Mouse (Mus musculus): ENCODE measurements around the gene Myh9. TPM values are rescaled to one million over a fixed set of nuclear protein-coding genes. Genes with fewer than 3 reads are reported as not detected.
"Not testable (repeated sequence)": the region's sequence is repeated elsewhere in the genome, so short reads cannot be mapped to it uniquely, and the experiment has no call there.

The Myh9 gene
- total RNA-seq, 2 experiments from 2014 or later, result 122 to 124 TPM

DNA sequence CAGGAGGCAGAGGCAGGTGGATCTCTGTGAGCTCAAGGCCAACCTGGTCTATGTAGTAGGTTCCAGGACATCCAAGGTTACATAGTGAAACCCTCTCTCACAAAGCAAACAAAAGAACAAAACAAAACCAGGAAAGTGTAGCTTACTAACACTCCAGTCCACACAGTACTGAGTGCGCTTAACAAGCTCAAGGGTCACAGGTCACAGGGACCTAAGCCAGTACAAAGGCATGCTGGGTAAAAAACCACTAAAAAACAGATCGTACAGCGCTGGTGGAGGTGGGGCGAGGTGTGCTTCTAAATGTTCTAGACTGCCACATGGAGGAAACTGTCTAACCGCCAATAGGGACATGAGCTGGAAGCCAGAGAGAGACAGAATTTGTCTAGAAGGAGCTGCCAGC lies 71.6 kb downstream of the Myh9 start:
- DNase-seq (ENCODE audit: low spot score), result no peak
- intact Hi-C loops (cut with DNase I), result no loop called here

DNA sequence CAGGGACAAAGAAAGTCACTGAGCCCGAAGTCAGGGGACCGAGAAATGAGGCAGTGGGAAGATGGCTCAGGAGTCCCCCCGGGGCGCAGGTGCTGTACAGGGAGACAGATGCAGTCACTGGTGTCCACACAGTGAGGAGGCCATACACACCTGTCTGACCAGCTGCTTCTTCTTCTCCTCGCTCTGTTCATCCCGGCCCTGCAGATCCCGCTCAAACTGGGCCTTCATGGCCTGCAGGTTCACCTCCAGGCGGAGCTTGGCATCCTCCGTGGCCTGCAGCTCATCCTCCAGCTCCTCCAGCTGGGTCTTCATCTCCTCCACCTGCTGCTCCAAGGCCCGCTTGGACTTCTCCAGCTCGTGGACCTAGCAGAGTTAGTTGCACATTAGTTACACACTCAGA lies 75.0 kb downstream of the Myh9 start:
- no peak for DNase-seq (ENCODE audit: low spot score)
- intact Hi-C loops (cut with DNase I), result no loop called here

DNA sequence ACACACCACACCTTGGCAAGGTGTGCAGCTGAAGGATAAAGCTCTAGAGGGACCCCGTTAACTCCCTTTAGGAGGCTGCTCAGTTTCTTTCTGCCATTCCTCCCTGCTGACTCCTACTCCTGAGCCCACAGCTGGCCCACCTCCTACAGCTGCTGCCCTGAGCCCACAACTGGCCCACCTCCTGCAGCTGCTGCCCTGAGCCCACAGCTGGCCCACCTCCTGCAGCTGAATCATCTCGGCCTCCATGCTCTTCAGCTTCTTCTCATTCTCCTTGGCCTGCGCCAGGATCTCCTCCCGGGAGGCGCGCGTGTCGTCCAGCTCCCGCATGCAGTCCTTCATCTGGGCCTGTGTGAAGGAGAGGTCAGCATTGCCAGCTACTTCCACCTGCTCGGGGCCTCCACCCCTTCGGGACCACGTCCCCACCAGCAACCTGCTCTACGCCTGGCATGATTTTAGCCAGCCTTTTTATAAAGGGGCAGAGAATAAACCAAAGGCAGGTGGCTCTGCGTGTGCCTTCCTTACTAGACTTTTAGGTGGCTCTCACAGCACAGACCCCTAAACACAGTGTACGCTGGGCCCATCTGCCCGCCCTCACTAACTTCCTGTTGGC lies 76.4 kb downstream of the Myh9 start:
- DNase-seq (ENCODE audit: low spot score), result no peak
- intact Hi-C loops (cut with DNase I), result no loop called here

DNA sequence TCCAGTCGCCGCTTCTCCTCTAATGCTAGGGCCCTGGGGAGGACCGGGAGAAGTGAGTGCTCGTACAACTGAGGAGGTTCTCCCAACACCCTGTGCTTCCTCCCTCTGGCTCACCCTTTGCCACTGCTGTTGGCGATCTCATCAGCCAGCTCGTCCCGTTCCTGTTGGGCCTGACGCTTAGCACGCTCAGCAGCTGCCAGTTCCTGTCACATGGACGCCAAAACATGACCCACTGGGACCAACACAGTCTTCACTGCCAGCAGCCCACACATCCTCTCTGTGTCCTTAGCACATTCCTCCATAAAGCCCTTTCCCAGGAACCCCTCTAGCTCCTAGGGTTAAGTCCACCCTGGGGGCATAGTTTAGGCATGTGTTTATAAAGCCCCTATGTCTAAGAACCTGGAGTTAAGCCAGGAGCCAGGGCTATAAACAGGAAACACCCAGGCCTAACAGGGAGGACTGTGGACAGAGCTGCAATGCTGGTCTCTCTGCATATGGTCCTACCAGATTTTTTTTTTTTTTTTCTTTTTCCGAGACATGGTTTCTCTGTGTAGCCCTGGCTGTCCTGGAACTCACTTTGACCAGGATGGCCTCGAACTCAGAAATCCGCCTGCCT lies 77.5 kb downstream of the Myh9 start:
- intact Hi-C loops (cut with DNase I), result no loop called here
- DNase-seq (ENCODE audit: low spot score), result peak; percentile 80

DNA sequence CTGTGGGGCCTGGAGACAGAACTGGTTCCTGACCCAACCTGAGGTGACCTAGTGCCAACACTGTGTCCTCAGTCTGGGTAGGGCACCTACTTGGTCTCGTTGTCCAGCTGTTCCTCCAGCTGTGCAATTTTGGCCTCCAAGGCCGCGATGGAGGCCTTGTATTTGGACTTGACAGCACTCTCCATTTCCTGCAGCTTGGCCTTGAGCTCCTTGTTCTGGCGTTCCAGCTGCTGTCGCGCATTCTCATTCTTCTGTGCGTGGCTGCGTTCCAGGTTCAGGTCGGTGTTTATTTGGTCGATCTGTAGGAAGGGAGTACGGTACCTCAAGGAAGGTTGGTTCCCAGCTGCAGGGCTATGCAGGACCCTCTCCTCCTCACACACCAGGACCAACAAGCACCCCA lies 78.3 kb downstream of the Myh9 start:
- no peak for DNase-seq (ENCODE audit: low spot score)
- intact Hi-C loops (cut with DNase I), result no loop called here

DNA sequence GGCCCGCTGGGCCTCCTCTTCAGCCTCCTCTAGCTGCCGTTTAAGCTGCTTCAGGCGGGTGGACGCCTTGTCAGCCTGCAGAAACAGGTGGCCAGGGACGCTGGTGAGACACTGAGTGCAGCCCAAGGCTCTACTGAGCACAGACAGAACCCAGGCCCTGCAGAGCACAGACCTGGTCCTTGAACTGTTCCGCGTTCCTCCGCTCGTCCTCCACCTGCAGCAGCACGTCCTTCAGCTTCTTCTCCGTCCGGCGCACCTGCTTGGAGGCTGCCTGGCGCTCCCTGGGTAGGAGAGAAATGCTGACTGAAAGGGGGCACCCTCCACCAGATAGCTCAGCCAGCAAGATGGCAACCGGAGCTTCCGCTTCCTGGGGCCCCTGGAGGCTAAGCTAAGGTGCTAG lies 78.9 kb downstream of the Myh9 start:
- no peak for DNase-seq (ENCODE audit: low spot score)
- intact Hi-C loops (cut with DNase I), result no loop called here

DNA sequence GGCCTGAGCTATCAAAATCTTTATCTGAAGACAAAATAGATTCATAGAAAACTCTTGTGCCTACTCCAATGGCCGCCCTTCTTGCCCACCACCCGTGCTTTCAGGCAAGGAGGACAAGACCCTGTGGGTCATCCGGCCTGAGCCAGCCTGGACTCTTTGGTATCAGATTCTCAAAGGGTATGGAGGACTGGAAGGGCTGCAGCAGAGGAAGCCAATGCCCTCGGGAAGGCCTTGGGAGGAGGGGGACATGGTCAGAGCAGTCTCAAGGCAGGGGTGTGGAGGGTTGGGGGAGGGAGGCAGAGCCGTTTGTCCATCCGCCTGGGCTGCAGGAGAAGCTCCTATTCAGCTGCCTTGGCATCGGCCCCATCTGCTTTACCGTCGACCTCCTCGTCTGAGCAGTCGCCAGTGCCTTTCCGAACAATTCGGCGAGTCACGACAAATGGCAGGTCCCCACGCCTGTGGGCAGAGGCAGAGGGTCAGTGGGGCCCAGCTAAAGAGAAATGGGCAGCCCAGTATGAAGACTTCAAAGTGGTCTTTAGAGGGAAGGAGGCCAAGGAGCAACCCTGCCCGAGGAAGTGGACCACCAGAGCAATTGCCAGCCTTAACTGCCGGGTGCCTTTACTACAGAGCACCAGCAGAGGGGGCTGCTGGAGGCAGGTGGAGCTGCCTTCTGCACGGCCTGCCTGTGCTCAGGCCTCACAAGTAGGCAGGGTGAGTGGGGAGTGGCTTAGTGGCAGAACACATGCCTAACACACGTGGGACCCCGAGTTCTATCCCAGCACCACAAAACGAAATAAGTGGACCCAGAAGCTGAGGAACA lies 80.2 kb downstream of the Myh9 start:
- DNase-seq (ENCODE audit: low spot score), result no peak
- intact Hi-C loops (cut with DNase I), result no loop called here

DNA sequence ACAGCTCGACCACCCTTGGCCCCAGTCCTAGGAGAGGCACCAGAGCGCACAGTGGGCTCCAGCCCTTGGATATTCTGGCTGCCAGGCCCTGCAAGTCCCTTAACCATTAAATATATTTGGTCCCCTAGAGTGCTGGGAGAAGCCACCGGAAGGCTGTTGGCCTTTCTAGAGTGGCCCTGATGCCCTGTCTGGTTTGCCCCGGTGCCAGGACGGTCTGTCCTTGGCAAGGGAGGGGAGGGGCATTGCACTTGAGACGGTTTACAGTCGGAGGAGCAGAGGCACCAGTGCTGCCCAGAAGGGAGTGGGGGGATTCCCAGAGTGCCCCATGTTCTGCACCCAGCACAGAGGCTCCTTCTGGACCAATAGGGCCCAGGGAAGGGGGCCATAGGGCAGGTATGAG lies 80.9 kb downstream of the Myh9 start:
- intact Hi-C loops (cut with DNase I), result no loop called here
- no peak for DNase-seq (ENCODE audit: low spot score)

DNA sequence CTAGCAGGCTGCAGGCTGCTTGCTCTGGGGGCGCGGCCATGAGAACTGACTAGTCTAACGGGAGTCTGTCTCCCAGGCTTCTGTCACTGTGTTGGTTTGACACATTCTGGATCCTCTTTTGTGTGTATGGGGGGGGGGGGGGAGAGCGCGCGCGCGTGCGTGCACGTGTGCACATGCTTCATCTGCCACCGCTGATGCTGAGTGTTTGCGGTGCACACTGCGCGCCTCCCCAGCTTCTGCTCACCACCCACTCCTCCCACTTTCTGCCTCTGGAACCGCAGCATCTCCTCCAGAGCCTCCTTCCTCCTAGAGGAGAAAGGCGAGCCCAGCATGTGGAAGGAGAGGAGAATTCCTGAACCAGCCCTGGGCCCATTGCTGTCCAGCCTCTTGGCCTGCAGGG lies 81.9 kb downstream of the Myh9 start:
- intact Hi-C loops (cut with DNase I), result no loop called here
- DNase-seq (ENCODE audit: low spot score), result no peak

DNA sequence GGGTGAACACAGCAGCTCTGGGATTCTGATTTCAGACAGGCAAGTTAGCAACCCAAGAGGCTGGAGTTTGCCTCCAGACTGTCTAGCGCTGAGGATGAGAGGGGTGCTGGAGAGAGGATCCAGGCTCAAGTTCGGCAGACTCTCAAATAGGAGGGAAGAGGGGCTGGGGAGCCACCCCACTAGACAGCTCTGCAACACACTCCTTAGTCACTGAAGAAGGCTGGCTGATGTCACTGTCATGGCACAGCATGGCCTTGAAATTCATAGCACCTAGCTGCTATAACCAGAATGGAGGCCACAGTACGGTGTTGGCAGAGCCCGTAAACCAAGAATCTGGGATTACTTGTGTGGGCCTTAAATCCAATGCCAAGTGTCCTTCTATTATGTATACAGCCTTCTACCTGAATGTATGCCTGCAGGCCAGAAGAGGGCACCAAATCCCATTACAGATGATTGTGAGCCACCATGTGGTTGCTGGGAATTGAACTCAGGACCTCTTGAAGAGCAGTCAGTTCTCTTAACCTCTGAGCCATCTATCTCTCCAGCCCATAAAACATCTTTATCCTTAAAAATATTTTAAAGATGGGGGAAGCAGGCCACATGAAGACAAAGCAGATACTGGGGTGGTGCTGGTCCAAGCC lies 84.3 kb downstream of the Myh9 start:
- no peak for DNase-seq (ENCODE audit: low spot score)
- intact Hi-C loops (cut with DNase I), result no loop called here

DNA sequence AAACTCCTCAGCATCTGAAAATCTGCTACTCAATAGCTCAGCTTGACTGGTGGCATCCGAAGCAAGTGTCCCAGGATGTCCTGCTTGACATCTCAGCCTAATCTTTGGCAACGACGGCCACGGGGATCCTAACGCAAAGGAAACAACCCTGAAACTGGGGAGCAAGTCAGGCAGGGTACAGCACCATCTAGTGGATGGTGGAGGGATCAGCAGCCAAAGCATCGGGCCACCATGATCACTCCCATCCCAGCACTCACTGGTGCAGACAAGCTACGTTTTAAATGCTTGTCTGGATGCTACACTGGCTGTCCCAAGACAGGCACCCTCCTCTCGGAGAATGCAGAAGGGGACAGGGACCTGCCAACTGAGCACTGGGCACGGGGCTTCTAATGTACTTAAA lies 85.1 kb downstream of the Myh9 start, which contains the start of gene Apol8:
Gene Apol8 (minus strand): TSS at position 156 of the 400 bp plus-strand sequence.
- no peak for DNase-seq (ENCODE audit: low spot score)
- intact Hi-C loops (cut with DNase I), result no loop called here

DNA sequence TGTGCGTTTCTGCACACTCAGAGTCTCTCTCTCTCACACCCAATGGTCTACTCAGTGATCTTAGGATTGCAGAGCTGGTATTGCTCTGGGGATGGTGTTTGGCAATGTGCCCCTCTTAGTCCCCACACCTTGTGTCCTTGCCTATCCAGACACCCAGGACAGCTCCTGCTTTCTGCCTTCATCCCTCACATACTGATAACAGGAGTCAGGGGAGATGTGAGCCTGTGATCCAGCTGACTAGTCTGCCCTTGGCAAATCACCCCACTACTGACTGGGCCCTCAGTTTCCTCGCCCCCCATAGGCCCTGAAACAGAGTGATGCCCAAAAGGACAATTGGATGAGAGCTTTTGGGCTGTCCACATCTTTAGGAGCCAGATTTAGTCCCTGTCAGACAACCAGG lies 85.9 kb downstream of the Myh9 start:
- no peak for DNase-seq (ENCODE audit: low spot score)
- intact Hi-C loops (cut with DNase I), result no loop called here

DNA sequence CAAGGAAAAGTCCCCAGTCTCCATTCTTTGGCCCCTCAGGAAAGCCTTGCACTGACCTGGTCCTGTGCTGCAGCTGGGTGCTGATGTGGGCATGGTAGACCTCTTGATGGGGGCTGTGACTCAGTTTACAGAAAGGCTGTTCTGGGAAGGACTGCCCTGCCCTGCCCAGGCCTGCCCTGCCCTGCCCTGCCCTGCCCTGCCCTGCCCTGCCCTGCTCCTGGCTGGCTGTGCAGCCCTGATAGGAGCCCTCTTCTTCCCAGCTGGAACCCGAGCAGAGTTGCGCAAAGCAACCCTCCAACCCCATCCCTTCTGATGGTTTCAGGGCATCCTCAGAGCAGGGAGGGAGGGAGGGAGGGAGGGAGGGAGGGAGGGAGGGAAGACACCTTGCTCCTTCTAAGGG lies 86.8 kb downstream of the Myh9 start:
- DNase-seq (ENCODE audit: low spot score), result no peak
- intact Hi-C loops (cut with DNase I), result no loop called here

DNA sequence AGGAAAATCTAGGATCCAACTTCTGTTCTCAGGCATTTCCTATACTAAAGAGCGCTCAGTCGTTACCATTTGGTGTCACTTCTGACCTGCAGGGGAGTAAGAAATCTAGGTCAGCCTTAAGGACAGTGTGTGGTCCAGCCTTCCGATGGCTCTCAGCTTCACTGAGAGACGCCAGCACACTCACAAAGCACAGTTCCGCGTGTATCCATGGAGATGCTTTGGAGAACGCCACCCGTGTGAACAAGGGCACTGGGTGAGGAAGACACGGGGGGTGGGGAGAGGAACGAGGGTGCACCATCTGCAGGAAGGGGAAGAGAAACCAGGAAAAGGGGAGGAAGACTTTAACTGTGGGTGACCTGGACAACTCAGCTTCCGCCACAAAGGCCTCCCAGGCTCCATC lies 89.5 kb downstream of the Myh9 start:
- intact Hi-C loops (cut with DNase I), result no loop called here
- no peak for DNase-seq (ENCODE audit: low spot score)

DNA sequence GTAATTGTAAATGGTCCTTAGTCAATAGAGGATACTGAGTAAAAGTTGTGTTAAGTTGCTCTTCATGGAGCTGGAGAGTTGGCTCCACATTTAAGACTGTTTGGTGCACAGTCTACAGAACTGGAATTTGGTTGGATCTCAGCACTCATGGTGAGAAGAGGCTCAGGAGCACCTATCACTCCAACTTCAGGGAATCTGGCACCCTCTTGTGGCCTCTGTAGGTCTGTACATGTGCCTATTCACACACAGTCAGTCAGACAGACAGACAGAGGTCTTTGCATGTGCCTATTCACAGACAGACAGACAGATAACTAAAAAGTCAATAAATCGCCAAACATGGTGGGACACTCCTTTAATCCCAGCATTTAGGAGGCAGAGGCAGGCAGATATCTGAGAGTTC lies 91.5 kb downstream of the Myh9 start:
- intact Hi-C loops (cut with DNase I), result no loop called here

DNA sequence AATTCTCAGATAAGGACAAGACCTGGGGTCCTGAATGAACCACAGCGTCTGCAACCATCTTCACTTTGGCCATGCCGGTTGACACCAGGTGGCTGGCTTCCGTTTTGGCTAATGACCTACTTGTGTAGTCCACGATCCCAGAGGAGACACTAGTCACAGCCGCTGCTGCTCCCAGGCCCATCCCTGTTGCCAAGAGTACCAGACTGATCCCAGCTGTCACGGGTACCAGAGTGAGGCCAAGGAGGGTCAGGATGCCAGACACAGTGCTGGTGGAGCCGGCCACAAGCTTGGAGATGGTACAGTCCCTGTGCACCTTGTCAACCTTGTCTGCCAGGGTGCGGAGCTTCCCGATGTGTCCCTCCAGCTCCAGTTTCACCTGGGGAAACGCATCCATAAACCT lies 92.3 kb downstream of the Myh9 start:
- intact Hi-C loops (cut with DNase I), result no loop called here
- DNase-seq (ENCODE audit: low spot score), result no peak

More for the DNA sequence above, 91.5 kb downstream of the Myh9 start:
- DNase-seq (ENCODE audit: low spot score), result no peak

DNA sequence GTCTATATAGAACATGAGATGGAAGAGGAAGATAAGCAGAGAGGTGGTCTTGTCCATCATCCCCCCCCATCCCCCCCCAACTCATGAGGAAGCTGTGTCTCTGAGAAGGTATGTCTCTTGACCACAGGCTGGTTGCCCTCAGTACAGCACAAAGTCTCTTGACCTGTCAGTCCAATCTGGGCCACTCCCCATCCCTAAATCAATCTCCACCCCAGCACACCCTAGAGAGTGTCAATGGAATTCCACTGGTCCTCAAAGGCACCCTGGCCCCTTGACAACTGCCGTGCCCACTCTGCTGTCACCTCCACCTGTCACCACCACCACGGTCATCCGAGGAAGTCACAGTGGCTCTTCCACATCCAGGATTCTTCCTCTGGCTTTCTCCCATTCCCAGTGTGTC lies 93.6 kb downstream of the Myh9 start:
- intact Hi-C loops (cut with DNase I), result no loop called here
- DNase-seq (ENCODE audit: low spot score), result no peak

DNA sequence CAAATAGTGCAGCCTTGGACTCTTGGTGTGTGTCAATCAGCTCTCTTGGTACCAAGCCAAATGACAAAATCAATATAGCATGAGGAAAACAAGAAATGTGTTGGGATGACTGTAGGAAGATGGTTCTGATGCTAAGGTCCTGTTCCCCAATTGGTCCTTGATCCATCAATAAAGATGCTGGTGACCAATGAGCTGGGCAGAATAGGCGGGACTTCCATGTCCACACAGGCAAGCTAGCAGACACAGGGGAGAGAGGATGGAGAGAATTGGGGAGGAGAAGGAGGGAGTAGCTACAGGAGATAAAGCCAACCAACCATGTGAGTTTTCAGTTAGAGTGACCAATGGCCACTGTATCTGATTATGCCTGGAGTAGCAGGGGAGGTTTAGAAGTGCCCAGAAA lies 95.6 kb downstream of the Myh9 start:
- intact Hi-C loops (cut with DNase I), result no loop called here
- no peak for DNase-seq (ENCODE audit: low spot score)

DNA sequence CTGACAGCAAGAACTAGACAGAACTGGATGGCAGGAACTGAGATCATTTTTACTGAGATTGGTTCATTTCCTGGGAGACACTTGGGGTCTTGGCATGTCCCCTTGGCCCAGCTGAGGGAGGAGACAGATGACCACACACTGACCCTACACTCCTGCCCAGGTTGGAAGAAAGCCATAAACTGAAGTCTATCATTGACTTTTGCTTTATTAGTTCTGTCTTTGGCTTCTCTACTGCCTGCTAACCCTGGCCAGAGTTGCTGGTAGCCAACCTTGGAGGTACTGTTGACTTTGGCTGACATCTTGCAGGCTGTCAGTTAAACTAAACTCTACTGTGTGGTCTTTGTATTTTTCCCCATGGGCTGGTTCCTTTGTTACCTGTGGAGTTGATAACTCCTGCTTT lies 96.9 kb downstream of the Myh9 start:
- intact Hi-C loops (cut with DNase I), result no loop called here
- DNase-seq (ENCODE audit: low spot score), result no peak

DNA sequence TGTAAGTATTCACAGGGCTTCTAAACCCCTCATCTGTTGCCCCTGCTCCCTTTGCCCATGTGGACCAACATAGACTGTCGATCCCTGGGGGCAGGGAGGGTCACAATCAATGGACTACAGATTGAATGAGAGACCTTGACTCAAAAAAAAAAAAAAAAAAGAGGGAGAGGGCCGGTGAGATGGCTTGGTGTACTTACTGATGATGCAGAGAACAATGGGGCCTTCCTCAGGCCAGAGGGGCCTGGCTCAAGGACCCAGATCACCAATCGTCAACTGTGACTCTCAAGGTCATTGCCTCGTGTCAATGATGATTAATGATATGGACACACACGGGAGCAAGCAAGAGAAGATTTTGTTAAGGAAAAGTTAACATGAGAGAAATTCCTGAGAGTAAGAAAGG lies 97.3 kb downstream of the Myh9 start:
- intact Hi-C loops (cut with DNase I), result no loop called here
- DNase-seq (ENCODE audit: low spot score), result no peak

DNA sequence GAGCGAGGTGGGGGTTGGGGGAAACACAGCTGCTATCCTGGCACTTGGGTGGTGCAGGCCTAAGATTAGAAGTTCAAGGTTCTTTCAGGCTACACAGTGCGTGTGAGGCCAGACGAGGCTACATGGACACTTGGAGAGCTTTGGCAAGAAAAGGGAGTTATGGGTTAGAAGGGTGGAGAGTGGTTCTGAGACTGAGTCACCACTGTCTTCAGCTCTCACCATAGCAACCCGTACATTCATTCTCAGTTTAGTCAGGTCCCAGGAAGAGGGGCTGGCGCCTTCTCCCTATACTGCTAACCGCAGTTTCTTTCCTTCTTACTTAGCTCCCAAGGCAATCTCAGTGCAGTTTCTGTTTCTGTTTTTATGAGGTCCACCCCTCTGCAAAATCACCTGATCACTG lies 100.4 kb downstream of the Myh9 start:
- DNase-seq (ENCODE audit: low spot score); intact Hi-C loops (cut with DNase I): not testable (repeated sequence)

Data from heart, postnatal 25 days (tissue).